Mouse (Mus musculus) cerebellum, postnatal 4 days (tissue): ENCODE measurements around the gene Mrpl53.

ENCODE experiments used
- DNase-seq, 2 experiments: peaks; one replicate each; pipeline ENCODE4 v3.0.0; 2022; ENCODE audit warnings: low spot score in 2 of 2, mixed read lengths in 1 of 2

The Mrpl53 gene

GRCm38 (mm10) chr6:83092416-83093127, 16.3 kb upstream of the Mrpl53 start:
- DNase-seq = no peak

GRCm38 (mm10) chr6:83095968-83096367, 12.9 kb upstream of the Mrpl53 start:
- DNase-seq = no peak

GRCm38 (mm10) chr6:83098411-83098810, 10.4 kb upstream of the Mrpl53 start:
- no peak for DNase-seq

- peak; percentile 70 to 84 for DNase-seq
Observed at GRCm38 (mm10) chr6:83101316-83101687, 7.5 kb upstream of the Mrpl53 start, which contains the start of the genes Ccdc142 and Gm42688. Gene Ccdc142, plus strand, starts transcription at chr6:83101601. Gene Gm42688, plus strand, starts transcription at chr6:83101617.

GRCm38 (mm10) chr6:83101688-83102556, 6.9 kb upstream of the Mrpl53 start:
- DNase-seq = peak; percentile 27 to 63

- no peak for DNase-seq
Observed at GRCm38 (mm10) chr6:83103130-83103650, 5.7 kb upstream of the Mrpl53 start.

GRCm38 (mm10) chr6:83104158-83104557, 4.7 kb upstream of the Mrpl53 start:
- DNase-seq = no peak

- peak; percentile 73 to 83 for DNase-seq
Observed at GRCm38 (mm10) chr6:83107566-83108400, 1.1 kb upstream of the Mrpl53 start.

- DNase-seq = no peak
Observed at GRCm38 (mm10) chr6:83111510-83112136, 2.8 kb downstream of the Mrpl53 start.

- peak; percentile 89 to 91 for DNase-seq
Observed at GRCm38 (mm10) chr6:83115011-83115671, 6.3 kb downstream of the Mrpl53 start, which contains the start of gene Mogs. Gene Mogs, plus strand, starts transcription at chr6:83115496.

- DNase-seq = no peak
Observed at GRCm38 (mm10) chr6:83115682-83116372, 7.0 kb downstream of the Mrpl53 start.

GRCm38 (mm10) chr6:83116373-83117164, 7.7 kb downstream of the Mrpl53 start:
- no peak for DNase-seq

GRCm38 (mm10) chr6:83117165-83117438, 8.3 kb downstream of the Mrpl53 start:
- no peak for DNase-seq

GRCm38 (mm10) chr6:83117616-83118015, 8.8 kb downstream of the Mrpl53 start:
- no peak for DNase-seq

GRCm38 (mm10) chr6:83118369-83118768, 9.5 kb downstream of the Mrpl53 start:
- no peak for DNase-seq

GRCm38 (mm10) chr6:83118825-83119733, 10.2 kb downstream of the Mrpl53 start:
- DNase-seq = no peak

- no peak for DNase-seq
Observed at GRCm38 (mm10) chr6:83119734-83120051, 10.9 kb downstream of the Mrpl53 start.
